ENCODE assay signal across 26 mouse cellular contexts in genomic region chr8:107088526-107089063, GRCm38 (mm10). TPM values are rescaled to one million over a fixed set of nuclear protein-coding genes. Genes with fewer than 3 reads are reported as not detected.
A peak's percentile ranks its signal among the peaks of the same experiment; 100 is the strongest.
DNase-seq lines count a peak whose midpoint lies in the region; ATAC-seq and TF ChIP-seq lines count a peak whose summit lies in the region.
"Had no signal": no experiment of that assay in that cellular context is flagged by ENCODE, and none has a peak within 500 bp of the region (broad histone marks: within the 10 kb centered on the region; RNA-seq: fewer than 3 reads in every experiment).

No protein-coding gene starts in this region.

- H3K9ac ChIP-seq in stomach, postnatal 0 days (ENCODE audit: low read length), result no peak overlapping the region
- H3K9ac ChIP-seq: embryonic facial prominence, embryonic 12.5 days; forebrain, embryonic 13.5 days; forebrain, embryonic 15.5 days; forebrain, postnatal 0 days had no signal

- H3K27me3 ChIP-seq in stomach, postnatal 0 days (ENCODE audit: control insufficient read depth, insufficient read depth, low read length), result no peaks in the 10 kb centered on the region
- H3K27me3 ChIP-seq: embryonic facial prominence, embryonic 12.5 days; forebrain, embryonic 13.5 days; forebrain, embryonic 15.5 days; Patski had no signal

- H3K4me3 ChIP-seq in stomach, postnatal 0 days (ENCODE audit: low read depth, low read length), result no peak overlapping the region
- H3K4me3 ChIP-seq: embryonic facial prominence, embryonic 10.5 days; embryonic facial prominence, embryonic 12.5 days; forebrain, embryonic 13.5 days; forebrain, embryonic 15.5 days had no signal

- no peak for TF ChIP-seq CTCF in stomach, postnatal 0 days (IDR thresholded peaks at IDR 0.05; ENCODE audit: low read depth)

- TF ChIP-seq EP300 in stomach, postnatal 0 days (optimal IDR thresholded peaks at IDR 0.05), result no peak

- 89% methylated on average over 5 of the region's 5 CpGs for WGBS in stomach, postnatal 0 days

- H3K36me3 ChIP-seq in stomach, postnatal 0 days (ENCODE audit: control insufficient read depth, insufficient read depth, low read length), result peaks cover 3% of the 10 kb centered on the region; the same call in 1 of the 2 replicates

- DNase-seq in heart, adult 11 months, result peak; percentile 70
- DNase-seq in heart, adult 18-20 months, result no peak
- DNase-seq in ES-CJ7 (ENCODE audit: low read depth, low spot score), result peak; percentile 78
- peak; percentile 81 for DNase-seq in R1 (ENCODE audit: low read depth, low spot score)
- no peak for DNase-seq in stomach, postnatal 0 days (ENCODE audit: low spot score)
- DNase-seq in adrenal gland, postnatal 25 days, result no peak
- DNase-seq in spleen, postnatal 4 days (ENCODE audit: low spot score in 2 of 2), result no peak
- DNase-seq: adrenal gland, adult 2 months; adrenal gland, postnatal 10 days; adrenal gland, postnatal 36 days; cerebellum, adult 11-12 months; cerebellum, adult 2 months; cerebellum, adult 9-10 months; cerebellum, postnatal 10 days; cerebellum, postnatal 25 days; forebrain, postnatal 0 days had no signal

- no peaks in the 10 kb centered on the region for H3K9me3 ChIP-seq in stomach, postnatal 0 days (ENCODE audit: control insufficient read depth, low read length)
- H3K9me3 ChIP-seq: embryonic facial prominence, embryonic 12.5 days; forebrain, embryonic 13.5 days; forebrain, embryonic 15.5 days; G1E had no signal

- no peaks in the 10 kb centered on the region for H3K4me1 ChIP-seq in stomach, postnatal 0 days (replicated peaks; ENCODE audit: control insufficient read depth, insufficient read depth)
- H3K4me1 ChIP-seq: embryonic facial prominence, embryonic 10.5 days; embryonic facial prominence, embryonic 12.5 days had no signal

- H3K27ac ChIP-seq in stomach, postnatal 0 days (replicated peaks), result no peak overlapping the region
- H3K27ac ChIP-seq: embryonic facial prominence, embryonic 10.5 days; embryonic facial prominence, embryonic 12.5 days; forebrain, embryonic 13.5 days; forebrain, embryonic 15.5 days had no signal

- 0 out of 2 replicates have a peak, but pooled peaks have one; percentile 21 for ATAC-seq in stomach, postnatal 0 days (ENCODE audit: low FRiP score, low TSS enrichment)
- ATAC-seq: forebrain, embryonic 13.5 days; forebrain, embryonic 15.5 days; forebrain, postnatal 0 days; Patski had no signal

- H3K4me2 ChIP-seq in stomach, postnatal 0 days (replicated peaks; ENCODE audit: low read depth), result no peak overlapping the region
- H3K4me2 ChIP-seq: embryonic facial prominence, embryonic 12.5 days; forebrain, embryonic 13.5 days; forebrain, embryonic 15.5 days had no signal

RNA-seq across cellular contexts. Expression of gene Terf2, which starts 7.8 kb away (rescaled TPM):
- total RNA-seq in heart, adult 18-20 months (2021), result 10 to 100 TPM; 11.8 to 13.5 TPM
- polyA plus RNA-seq in stomach, postnatal 0 days (2015; fragmentation: Nextera tagmentation; extraction: Ambion mirVana), result 12.1 and 12.7 TPM in 2 replicates
- total RNA-seq in adrenal gland, postnatal 25 days (2021), result 30.2 and 31.2 TPM in 2 replicates

RNA-seq across cellular contexts. Expression of gene Tmed6, which starts 23.2 kb away (rescaled TPM):
- not detected for total RNA-seq in heart, adult 18-20 months (2021)
- polyA plus RNA-seq in stomach, postnatal 0 days (2015; fragmentation: Nextera tagmentation; extraction: Ambion mirVana), result 79.6 and 81.7 TPM in 2 replicates
- not detected in 2 replicates for total RNA-seq in adrenal gland, postnatal 25 days (2021)
- total RNA-seq: adrenal gland, adult 2 months; adrenal gland, postnatal 10 days; adrenal gland, postnatal 36 days; forebrain, postnatal 0 days; G1E had no signal
- polyA plus RNA-seq: adrenal gland, adult 2 months; C2C12; cerebellum, adult 2 months; cortical plate, adult 2 months; embryonic facial prominence, embryonic 10.5 days; embryonic facial prominence, embryonic 12.5 days; embryonic facial prominence, embryonic 14.5 days; forebrain, embryonic 11.5 days; forebrain, embryonic 13.5 days; forebrain, embryonic 15.5 days; forebrain, postnatal 0 days; G1E had no signal

RNA-seq across cellular contexts. Expression of gene Nip7, which starts 31.9 kb away (rescaled TPM):
- total RNA-seq in heart, adult 18-20 months (2021), result 10 to 100 TPM; 22.1 to 22.8 TPM
- polyA plus RNA-seq in stomach, postnatal 0 days (2015; fragmentation: Nextera tagmentation; extraction: Ambion mirVana), result 49.5 and 49.9 TPM in 2 replicates
- 44.8 and 45.7 TPM in 2 replicates for total RNA-seq in adrenal gland, postnatal 25 days (2021)

RNA-seq across cellular contexts. Expression of gene Cog8, which starts 32.1 kb away (rescaled TPM):
- 10 to 100 TPM; 15.8 to 17.1 TPM for total RNA-seq in heart, adult 18-20 months (2021)
- polyA plus RNA-seq in stomach, postnatal 0 days (2015; fragmentation: Nextera tagmentation; extraction: Ambion mirVana), result 22.2 and 24.1 TPM in 2 replicates
- 47.9 and 48.6 TPM in 2 replicates for total RNA-seq in adrenal gland, postnatal 25 days (2021)

RNA-seq across cellular contexts. Expression of gene Pdf, which starts 40.2 kb away (rescaled TPM):
- 10 to 100 TPM; 64.3 to 77.4 TPM for total RNA-seq in heart, adult 18-20 months (2021)
- 26.5 and 28.2 TPM in 2 replicates for polyA plus RNA-seq in stomach, postnatal 0 days (2015; fragmentation: Nextera tagmentation; extraction: Ambion mirVana)
- total RNA-seq in adrenal gland, postnatal 25 days (2021), result 41.0 and 63.8 TPM in 2 replicates

Comparison
In these comparisons a context has a peak if more than half of its experiments do, and no peak if none do; other contexts are left out.
1. DNase-seq: peak in heart, adult 11 months (single experiment), ES-CJ7 (single experiment) and R1 (single experiment); none in heart, adult 18-20 months (0 of 2), stomach, postnatal 0 days (single experiment), adrenal gland, postnatal 25 days (single experiment) and spleen, postnatal 4 days (0 of 2).